In genomic region chr12:24680096-24680491, GRCm38 (mm10) we compare ENCODE assay signal across 7 mouse cellular contexts. TPM values are rescaled to one million over a fixed set of nuclear protein-coding genes. Genes with fewer than 3 reads are reported as not detected.
DNase-seq lines count a peak whose midpoint lies in the region; ATAC-seq and TF ChIP-seq lines count a peak whose summit lies in the region.

No protein-coding gene starts in this region.

- no peak for TF ChIP-seq CTCF in cortical plate, adult 2 months (IDR thresholded peaks at IDR 0.05; ENCODE audit: extremely low read depth, insufficient read depth, low read length)

- 0 out of 2 replicates have a peak overlapping the region, but pooled peaks have one; percentile 68 for H3K27ac ChIP-seq in cortical plate, adult 2 months (ENCODE audit: insufficient read depth, low read length)
- H3K27ac ChIP-seq in forebrain, embryonic 16.5 days (ENCODE audit: low read length): no peak overlapping the region
- H3K27ac ChIP-seq in hindbrain, embryonic 10.5 days: peak overlapping the region; percentile 83; the same call in 1 of the 2 replicates
- no peak overlapping the region for H3K27ac ChIP-seq in midbrain, embryonic 15.5 days

- ATAC-seq in forebrain, embryonic 16.5 days: no peak
- ATAC-seq in midbrain, embryonic 15.5 days (replicated peaks): no peak

- peak overlapping the region; percentile 28 for H3K4me3 ChIP-seq in cortical plate, adult 2 months (ENCODE audit: insufficient read depth, low read length)
- peak overlapping the region; percentile 69 for H3K4me3 ChIP-seq in forebrain, embryonic 16.5 days (replicated peaks; ENCODE audit: low read length)
- H3K4me3 ChIP-seq in hindbrain, embryonic 10.5 days: peak overlapping the region; percentile 73
- H3K4me3 ChIP-seq in midbrain, embryonic 15.5 days: peak overlapping the region; percentile 67

- no peak for TF ChIP-seq POLR2A in cortical plate, adult 2 months (IDR thresholded peaks at IDR 0.05; ENCODE audit: extremely low read depth, insufficient read depth, low read length)

- H3K4me1 ChIP-seq in cortical plate, adult 2 months (ENCODE audit: control insufficient read depth, insufficient read depth, low read length): peaks cover 6% of the 10 kb centered on the region
- H3K4me1 ChIP-seq in forebrain, embryonic 16.5 days (replicated peaks; ENCODE audit: control insufficient read depth, insufficient read depth, low read length): peaks cover 20% of the 10 kb centered on the region
- peaks cover 25% of the 10 kb centered on the region for H3K4me1 ChIP-seq in hindbrain, embryonic 10.5 days (replicated peaks)
- peaks cover 15% of the 10 kb centered on the region for H3K4me1 ChIP-seq in midbrain, embryonic 15.5 days

- no peaks in the 10 kb centered on the region for H3K9me3 ChIP-seq in forebrain, embryonic 16.5 days (ENCODE audit: control insufficient read depth, low read length)
- no peaks in the 10 kb centered on the region for H3K9me3 ChIP-seq in hindbrain, embryonic 10.5 days
- H3K9me3 ChIP-seq in midbrain, embryonic 15.5 days: no peaks in the 10 kb centered on the region

- 24% methylated on average over 9 of the region's 9 CpGs for WGBS in forebrain, embryonic 16.5 days
- WGBS in hindbrain, embryonic 10.5 days: 19% methylated on average over 9 of the region's 9 CpGs
- 17% methylated on average over 9 of the region's 9 CpGs for WGBS in midbrain, embryonic 15.5 days

- DNase-seq in hindbrain, embryonic 10.5 days (ENCODE audit: low spot score): peak; percentile 18
- DNase-seq in left cerebral cortex, postnatal 36 days (ENCODE audit: low spot score in 2 of 2): peak; percentile 62 to 63
- DNase-seq in adrenal gland, adult 8-10 months: no peak
- DNase-seq in embryo, embryonic 9.5 days (ENCODE audit: extremely low spot score): no peak

- H3K9ac ChIP-seq in forebrain, embryonic 16.5 days (replicated peaks; ENCODE audit: low read depth, low read length): peak overlapping the region; percentile 73; the same call in 1 of the 2 replicates
- no peak overlapping the region for H3K9ac ChIP-seq in midbrain, embryonic 15.5 days

- H3K27me3 ChIP-seq in forebrain, embryonic 16.5 days (replicated peaks; ENCODE audit: control insufficient read depth, insufficient read depth, low read length): no peaks in the 10 kb centered on the region; the same call in 1 of the 2 replicates
- H3K27me3 ChIP-seq in hindbrain, embryonic 10.5 days (ENCODE audit: insufficient read depth, poor library complexity, severe bottlenecking): peaks cover 67% of the 10 kb centered on the region
- H3K27me3 ChIP-seq in midbrain, embryonic 15.5 days (replicated peaks): peaks cover 19% of the 10 kb centered on the region

- H3K4me2 ChIP-seq in forebrain, embryonic 16.5 days (ENCODE audit: low read length): peak overlapping the region; percentile 87
- peak overlapping the region; percentile 89 for H3K4me2 ChIP-seq in midbrain, embryonic 15.5 days

- intact Hi-C loops in left cerebral cortex, postnatal 36 days (cut with DNase I): loop anchor here (1.0 kb wide), 1 partner anchor 29 kb away; the partner anchor contains the start of gene Klf11

- no peaks in the 10 kb centered on the region for H3K36me3 ChIP-seq in forebrain, embryonic 16.5 days (ENCODE audit: control insufficient read depth, insufficient read depth)
- no peaks in the 10 kb centered on the region for H3K36me3 ChIP-seq in hindbrain, embryonic 10.5 days
- H3K36me3 ChIP-seq in midbrain, embryonic 15.5 days (replicated peaks): no peaks in the 10 kb centered on the region

RNA-seq across cellular contexts. Expression of gene Cys1, which starts 1.5 kb away (rescaled TPM):
- 13.7 and 14.7 TPM in 2 replicates for polyA plus RNA-seq in cortical plate, adult 2 months (2012; rRNA removed)
- polyA plus RNA-seq in forebrain, embryonic 16.5 days (2015; fragmentation: Nextera tagmentation; extraction: Ambion mirVana): 2.1 TPM in 2 replicates
- polyA plus RNA-seq in hindbrain, embryonic 10.5 days (2016; fragmentation: Nextera tagmentation; extraction: Ambion mirVana): 0.34 and 0.55 TPM in 2 replicates
- total RNA-seq in left cerebral cortex, postnatal 36 days (2021): 10 to 100 TPM; 10.8 to 17.5 TPM
- 1.8 and 3.3 TPM in 2 replicates for polyA plus RNA-seq in midbrain, embryonic 15.5 days (2015; fragmentation: Nextera tagmentation; extraction: Ambion mirVana)
- 1 to 10 TPM; 4.2 to 6.5 (median 6.4) TPM for total RNA-seq in adrenal gland, adult 8-10 months (2022)

RNA-seq across cellular contexts. Expression of gene Rrm2, which starts 27.9 kb away (rescaled TPM):
- 1.6 and 1.8 TPM in 2 replicates for polyA plus RNA-seq in cortical plate, adult 2 months (2012; rRNA removed)
- 138 and 169 TPM in 2 replicates for polyA plus RNA-seq in forebrain, embryonic 16.5 days (2015; fragmentation: Nextera tagmentation; extraction: Ambion mirVana)
- polyA plus RNA-seq in hindbrain, embryonic 10.5 days (2016; fragmentation: Nextera tagmentation; extraction: Ambion mirVana): 552 and 686 TPM in 2 replicates
- 1 to 10 TPM; 2.5 to 2.9 TPM for total RNA-seq in left cerebral cortex, postnatal 36 days (2021)
- 46.2 and 48.6 TPM in 2 replicates for polyA plus RNA-seq in midbrain, embryonic 15.5 days (2015; fragmentation: Nextera tagmentation; extraction: Ambion mirVana)
- 10 to 100 TPM in 1 of 4 experiments, 1 to 10 TPM in 3; 4.9 to 10.4 (median 6.8) TPM for total RNA-seq in adrenal gland, adult 8-10 months (2022)

RNA-seq across cellular contexts. Expression of gene Klf11, which starts 29.0 kb away (rescaled TPM):
- 6.7 and 7.2 TPM in 2 replicates for polyA plus RNA-seq in cortical plate, adult 2 months (2012; rRNA removed)
- 19.1 and 20.1 TPM in 2 replicates for polyA plus RNA-seq in forebrain, embryonic 16.5 days (2015; fragmentation: Nextera tagmentation; extraction: Ambion mirVana)
- polyA plus RNA-seq in hindbrain, embryonic 10.5 days (2016; fragmentation: Nextera tagmentation; extraction: Ambion mirVana): 13.2 and 14.0 TPM in 2 replicates
- total RNA-seq in left cerebral cortex, postnatal 36 days (2021): 1 to 10 TPM; 6.0 to 6.7 TPM
- polyA plus RNA-seq in midbrain, embryonic 15.5 days (2015; fragmentation: Nextera tagmentation; extraction: Ambion mirVana): 19.2 and 19.9 TPM in 2 replicates
- total RNA-seq in adrenal gland, adult 8-10 months (2022): 10 to 100 TPM; 10.9 to 15.3 (median 13.7) TPM

Comparison
In these comparisons a context has a peak if more than half of its experiments do, and no peak if none do; other contexts are left out.
1. H3K27ac ChIP-seq: peak in cortical plate, adult 2 months (single experiment) and hindbrain, embryonic 10.5 days (single experiment); none in forebrain, embryonic 16.5 days (single experiment) and midbrain, embryonic 15.5 days (single experiment).
2. DNase-seq: peak in hindbrain, embryonic 10.5 days (single experiment) and left cerebral cortex, postnatal 36 days (2 of 2); none in adrenal gland, adult 8-10 months (single experiment) and embryo, embryonic 9.5 days (single experiment).
3. RNA of gene Rrm2, which starts 27.9 kb away (polyA plus RNA-seq): 552 to 686 TPM in hindbrain, embryonic 10.5 days, 138 to 169 TPM in forebrain, embryonic 16.5 days and 46.2 to 48.6 TPM in midbrain, embryonic 15.5 days; 1.6 to 1.8 TPM in cortical plate, adult 2 months; every median in the first group is over 10 times any median in the second.
4. Peak in every context shown above with its lines, with median percentiles within 50 percentile points of each other: H3K4me3 ChIP-seq.